Mouse (Mus musculus) stomach, postnatal 0 days (tissue): ENCODE data around the gene Plekhg2.

Source experiments
- CTCF ChIP-seq: IDR thresholded peaks from 2 replicates; pipeline ENCODE4 v1.5.1; 2016; ENCODE audit warnings: antibody characterized with exemption, low read depth, mild to moderate bottlenecking, moderate library complexity
- EP300 ChIP-seq: optimal IDR thresholded peaks from 2 replicates; pipeline ENCODE3; 2016; ENCODE audit warnings: antibody characterized with exemption

DNA sequence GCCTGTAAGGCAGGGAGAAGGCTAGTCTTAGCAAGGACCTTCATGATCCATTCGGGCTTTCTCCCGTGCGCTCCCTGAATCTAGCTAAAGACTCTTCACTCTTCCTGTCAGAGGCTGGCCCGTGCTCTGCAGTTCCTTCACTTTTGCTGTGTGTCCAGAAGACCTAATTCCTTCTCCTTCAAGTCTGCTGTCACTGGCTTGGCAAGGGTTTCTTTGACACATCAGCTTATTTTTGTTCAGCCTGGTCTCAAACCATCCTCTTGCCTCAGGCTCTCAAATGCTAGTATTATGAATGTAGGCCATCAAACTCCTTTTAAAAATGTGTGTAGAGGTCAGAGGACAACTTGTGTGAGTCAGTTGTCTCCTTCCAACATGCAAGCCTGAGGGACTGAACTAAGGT, 11.2 kb upstream of the Plekhg2 start:
- TF ChIP-seq CTCF: no peak
- TF ChIP-seq EP300: no peak
